Mouse (Mus musculus) hematopoietic stem cell, adult 5-6 weeks (primary cell): ENCODE measurements around the gene Piezo1. TPM values are rescaled to one million over a fixed set of nuclear protein-coding genes. Genes with fewer than 3 reads are reported as not detected.

Experiments used
- ATAC-seq, 2 experiments: fragments of 125-278 bp in 1 of 2; replicated peaks in 1 of 2; 2 replicates each; pipeline ENCODE4 v1.8.0; 2016 to 2017; ENCODE audit warnings: inconsistent platforms in 2 of 2, mild to moderate bottlenecking in 2 of 2, moderate number of reproducible peaks in 2 of 2, low read depth in 1 of 2, moderate TSS enrichment in 1 of 2; ENCODE audit not compliant: low FRiP score in 2 of 2, poor library complexity in 2 of 2, severe bottlenecking in 2 of 2, insufficient read depth in 1 of 2, low TSS enrichment in 1 of 2
- total RNA-seq: library from RNA; stranded (forward); fragments of 172-1452, 232-1000 nt; gene quantifications from 2 replicates; pipeline ENCODE4 v1.2.3, GENCODE M21; 2017

Gene Piezo1
- total RNA-seq, 1 experiment from 2014 or later, result 23.6 TPM

DNA sequence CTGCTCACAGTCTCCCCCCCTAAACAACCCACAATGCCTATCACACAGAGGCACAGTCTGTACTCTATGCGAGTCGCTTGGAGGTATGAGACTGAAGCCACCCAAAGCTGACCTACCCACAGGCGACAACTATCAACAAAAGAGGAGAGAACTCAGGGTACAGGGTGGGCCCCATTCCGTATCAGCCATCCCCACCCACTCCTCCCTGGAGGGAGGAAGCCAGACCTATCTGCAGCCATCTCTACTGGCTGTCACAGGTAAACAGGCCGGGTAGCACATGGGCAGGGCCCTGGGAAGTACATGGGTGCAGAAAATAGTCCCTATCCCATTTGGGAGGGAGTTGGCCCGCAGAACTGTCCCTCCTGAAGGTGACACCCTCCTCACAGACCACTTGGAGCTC, 26.1 kb downstream of the Piezo1 start:
- ATAC-seq, result no peak

DNA sequence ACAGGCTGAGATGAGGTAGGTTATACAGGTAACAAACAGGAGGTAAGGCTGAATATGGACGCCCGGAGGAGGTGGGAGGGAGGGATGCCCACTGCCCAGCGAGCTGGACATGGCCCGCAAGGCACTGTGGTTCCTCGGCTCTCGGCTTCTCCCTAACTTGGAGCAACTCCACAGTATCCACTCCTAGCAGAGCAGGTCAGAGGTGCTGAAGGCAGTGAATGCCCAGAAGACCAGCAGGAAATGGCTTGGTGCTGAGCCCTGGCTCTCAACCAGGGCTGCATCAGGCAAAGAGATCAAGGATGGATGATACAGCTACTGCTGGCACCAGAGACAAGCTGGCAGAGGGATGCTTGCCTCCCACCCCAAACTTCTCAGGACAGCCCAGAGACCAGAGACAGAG, 26.6 kb downstream of the Piezo1 start:
- no peak for ATAC-seq

DNA sequence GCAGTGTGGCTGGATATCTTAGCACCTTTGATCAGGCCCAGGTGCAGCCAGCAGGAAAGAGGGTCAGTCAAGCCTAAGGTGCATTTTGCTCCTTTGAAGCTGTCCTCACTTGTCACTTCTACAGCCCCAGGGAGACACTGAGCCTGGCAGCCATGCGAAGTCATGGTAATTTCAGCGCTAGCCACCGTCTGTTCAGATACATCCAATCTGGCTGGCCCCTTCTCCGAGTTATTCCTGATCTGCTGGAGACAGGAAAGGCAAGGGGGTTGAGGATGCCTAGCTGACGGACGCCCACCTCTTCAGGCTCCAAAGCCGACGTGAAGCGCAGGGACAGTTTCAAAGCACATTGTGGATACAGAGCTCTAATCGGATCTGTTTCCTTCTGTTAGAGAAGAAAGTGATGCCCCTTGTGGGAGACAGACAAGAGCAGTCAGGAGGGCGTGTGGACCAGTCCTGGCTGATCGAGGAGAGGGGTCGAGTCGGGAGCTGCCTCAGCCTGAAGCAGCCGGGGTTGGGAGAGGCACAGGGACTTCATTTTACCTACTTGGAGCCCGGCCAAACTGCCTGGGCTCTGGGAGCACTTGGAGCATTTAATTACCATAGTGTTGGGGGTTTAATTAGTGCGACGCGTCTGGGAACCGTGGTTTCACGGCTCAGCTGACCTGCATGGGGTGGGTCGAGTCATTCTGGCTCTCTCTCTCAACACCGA, 27.3 kb downstream of the Piezo1 start:
- ATAC-seq, result no peak

DNA sequence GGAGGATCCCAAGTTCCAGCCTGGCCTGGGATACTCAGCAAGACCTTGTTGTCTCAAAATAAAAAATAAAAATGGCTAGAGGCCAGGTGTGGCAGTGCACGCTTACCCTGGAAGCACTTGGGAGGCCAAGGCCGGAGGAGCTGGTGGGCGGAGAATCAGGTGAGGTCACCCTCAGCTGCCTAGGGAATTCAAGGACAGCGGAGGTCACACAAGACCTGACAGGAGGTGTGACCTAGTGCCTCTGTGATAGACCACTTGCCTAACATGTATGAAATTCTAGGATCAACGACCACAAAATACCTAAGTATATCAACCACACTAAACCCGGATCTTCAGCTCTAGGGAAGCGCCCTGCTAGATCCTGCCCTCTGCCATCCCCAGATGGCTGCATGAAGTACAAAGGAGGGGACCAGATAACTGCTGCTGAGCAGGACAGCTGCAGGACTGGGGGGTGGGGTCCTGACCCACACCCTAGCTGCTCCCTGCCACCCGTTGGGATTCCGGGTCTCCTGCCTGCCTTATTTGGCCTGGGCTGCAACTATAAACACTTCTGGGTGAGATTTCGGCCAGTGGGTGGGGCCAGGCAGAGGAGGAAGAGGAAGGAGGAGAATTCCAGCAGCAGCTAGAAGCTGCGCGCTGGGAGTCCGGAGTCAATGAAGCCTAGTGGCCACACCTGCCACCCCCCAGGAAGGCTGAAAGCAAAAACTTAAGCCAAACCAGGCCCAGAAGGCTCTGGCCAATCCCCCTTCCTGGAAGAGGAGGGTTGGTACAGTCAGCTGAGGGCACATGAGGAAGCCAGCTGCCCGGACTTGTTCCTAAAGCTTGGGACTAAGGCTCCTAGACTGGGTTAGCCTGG, 28.1 kb downstream of the Piezo1 start:
- no peak; a peak in 1 of 4 replicates for ATAC-seq

DNA sequence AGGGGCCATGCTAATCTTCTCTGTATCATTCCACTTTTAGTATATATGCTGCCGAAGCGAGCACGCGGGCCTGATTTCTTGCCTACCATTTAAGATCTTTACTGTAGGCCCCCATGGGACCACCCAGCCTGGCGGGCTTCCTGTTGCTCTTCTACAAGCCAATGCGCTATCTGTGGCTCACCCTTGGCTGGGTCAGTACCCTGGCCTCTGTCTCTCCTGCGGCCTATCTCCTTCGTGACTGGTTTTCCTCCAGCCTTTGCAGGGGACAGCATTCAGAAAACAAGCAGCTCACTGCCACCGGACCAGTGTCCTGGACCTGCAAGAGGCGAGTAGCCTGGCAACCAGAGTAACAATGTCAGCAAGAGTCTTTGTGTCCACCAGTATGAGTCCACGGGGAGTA, 30.5 kb downstream of the Piezo1 start:
- no peak for ATAC-seq

DNA sequence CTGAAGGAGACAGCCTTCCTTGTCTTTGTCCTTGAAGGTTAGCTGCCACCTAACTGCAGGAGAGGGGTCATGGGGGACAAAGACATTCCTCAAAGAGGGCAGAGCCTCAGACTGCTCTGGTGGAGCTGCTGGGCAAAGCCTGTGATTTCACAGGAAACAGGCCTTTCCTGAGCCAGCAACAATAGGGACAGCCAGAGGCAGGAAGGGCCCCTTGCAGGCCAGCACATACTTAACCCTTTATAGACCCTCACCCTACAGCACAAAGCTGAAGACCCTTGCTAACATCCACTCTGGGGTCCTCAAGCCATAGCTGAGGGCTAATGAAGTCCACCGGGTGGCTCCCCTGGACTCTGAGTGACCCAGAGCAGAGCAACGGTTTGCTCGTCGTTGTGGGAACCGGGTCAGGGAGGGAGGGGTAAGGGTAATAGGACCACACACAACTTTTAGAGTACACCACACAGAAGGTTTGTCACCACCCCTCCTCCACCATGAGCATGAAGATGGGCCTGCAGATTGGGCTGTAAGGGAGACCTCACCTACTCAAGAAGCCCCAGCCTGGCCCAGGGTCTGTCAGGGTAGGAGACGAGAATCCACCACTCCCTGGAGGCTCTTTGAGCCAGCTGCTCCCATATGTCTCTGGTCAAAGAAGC, 33.5 kb downstream of the Piezo1 start:
- ATAC-seq, result no peak

DNA sequence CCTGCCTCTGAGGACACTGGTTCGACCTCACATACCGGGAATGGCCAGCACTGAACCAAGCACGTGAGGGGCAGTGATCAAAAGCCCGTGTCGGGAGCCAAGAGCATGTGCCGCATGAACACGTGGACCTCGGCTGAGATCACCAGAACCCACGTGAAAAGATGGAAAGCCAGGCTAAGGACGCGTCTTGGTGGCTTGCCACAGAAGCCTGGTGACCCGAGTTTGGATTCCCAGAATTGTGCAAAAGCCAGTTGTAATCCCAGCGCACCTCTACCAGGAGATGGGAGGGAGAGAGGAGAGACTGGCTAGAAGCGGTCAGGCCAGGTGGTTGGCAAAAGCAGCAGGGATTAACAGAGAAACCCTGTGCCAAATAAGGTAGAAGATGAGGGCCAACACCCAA, 35.4 kb downstream of the Piezo1 start:
- no peak for ATAC-seq

DNA sequence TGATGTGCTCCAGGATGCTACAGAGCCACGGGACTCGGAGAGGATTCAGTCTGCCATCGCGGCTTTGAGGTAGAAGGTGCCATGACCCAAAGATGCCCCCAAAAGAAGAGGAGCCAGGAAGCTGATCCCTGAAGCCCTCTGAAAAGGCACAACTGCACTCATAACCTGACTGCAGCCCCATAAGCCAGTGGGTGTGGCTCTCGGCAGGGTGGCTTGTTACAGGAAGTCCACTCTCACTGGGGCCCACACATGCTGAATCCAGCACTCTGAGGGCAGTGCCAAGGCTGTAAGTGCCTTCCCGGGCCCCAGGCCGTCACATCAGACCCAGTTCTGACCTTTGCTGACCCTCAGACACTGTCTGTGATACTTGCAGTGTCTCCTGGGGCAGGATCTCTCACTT, 38.7 kb downstream of the Piezo1 start:
- no peak for ATAC-seq

DNA sequence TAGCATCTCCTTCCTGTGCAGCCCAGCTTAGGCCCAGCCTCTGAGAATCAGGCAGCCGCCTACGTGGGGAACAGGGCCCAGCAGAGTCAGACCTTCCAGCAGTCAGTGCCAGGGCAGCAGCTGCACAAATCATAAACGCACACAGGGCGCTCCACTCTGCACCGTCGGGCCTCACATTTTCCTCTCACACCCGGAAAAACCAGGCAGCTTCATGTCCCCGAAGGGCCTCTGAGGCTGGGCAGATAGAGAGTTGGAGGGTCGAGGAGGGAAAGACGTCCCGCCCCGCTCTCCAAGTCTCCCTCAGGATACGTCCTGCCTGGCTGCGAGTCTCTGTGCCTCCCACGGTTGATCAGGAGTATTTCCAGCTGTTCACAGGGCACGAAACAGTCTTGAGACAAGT, 39.6 kb downstream of the Piezo1 start:
- ATAC-seq, result no peak

DNA sequence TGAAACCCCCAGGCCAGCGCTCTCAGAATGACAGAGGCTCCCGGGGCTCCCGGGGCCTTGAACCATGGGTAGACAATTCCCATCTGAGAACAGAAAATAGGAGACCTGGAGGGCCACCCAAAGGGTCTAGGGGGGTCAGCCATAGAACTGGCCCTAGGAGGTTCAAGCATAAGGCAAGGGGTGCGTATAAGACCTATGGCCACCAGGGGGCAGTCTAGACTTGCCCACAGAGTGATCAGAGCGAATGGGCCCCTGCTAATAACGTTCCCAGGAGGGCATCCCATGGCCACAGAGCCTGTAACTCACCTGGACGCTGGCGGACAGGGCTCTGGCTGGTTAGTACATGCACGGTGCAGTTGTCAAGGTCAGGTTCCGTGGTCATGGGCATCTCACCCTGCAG, 50.3 kb downstream of the Piezo1 start:
- peak; percentile 79 to 81 for ATAC-seq

DNA sequence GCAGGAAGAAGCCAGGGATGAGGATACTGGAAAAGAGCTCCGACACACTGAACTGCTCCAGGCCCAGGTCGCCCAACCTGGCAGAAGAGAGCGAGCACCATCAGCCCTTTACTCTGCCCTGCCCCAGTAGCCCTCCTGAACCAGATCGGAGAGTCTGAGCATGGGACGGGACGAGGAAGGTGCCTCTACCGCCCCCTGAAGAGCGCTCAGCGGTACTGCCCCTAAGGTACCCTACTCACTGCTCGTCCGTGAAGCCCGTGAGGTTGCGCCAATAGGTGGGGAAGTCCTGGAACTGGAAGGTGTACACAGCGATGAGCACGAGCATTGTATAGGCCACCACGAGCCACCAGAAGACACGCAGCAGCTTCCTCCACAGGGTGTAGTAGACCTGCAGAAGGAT, 53.2 kb downstream of the Piezo1 start:
- ATAC-seq, result peak; percentile 46 to 49; a peak in 3 of 4 replicates

DNA sequence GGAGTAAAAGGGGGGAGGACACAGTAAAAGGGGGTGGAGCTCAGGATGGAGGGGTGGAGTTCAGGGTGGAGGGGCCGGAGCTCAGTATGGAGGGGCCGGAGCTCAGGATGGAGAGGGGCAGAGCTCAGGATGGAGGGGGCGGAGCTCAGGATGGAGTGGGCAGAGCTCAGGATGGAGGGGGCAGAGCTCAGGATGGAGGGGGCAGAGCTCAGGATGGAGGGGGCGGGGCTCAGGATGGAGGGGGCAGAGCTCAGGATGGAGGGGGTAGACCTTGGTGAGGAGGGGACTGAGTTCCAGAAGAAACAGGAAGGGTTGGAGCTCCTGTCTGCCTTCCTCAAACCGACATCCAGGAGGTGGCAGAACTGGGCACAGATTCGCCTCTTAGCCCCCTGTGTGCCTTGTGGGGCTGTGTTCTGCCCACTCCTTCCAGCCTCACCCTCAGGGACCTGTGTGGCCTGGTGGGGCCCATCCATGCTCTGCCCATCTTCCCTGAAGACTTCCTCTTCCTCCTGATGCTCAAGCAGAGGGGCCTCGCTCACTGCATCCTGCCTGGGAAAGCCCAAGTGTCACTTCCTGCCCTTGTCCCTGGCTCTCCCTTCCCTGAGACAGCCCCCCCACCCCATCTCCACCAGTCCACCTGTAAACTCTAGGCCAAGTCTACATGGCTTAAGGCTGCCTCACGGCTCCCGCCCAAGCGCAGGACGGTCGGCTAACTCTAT, 54.0 kb downstream of the Piezo1 start:
- 0 out of 4 replicates have a peak, but pooled peaks have one; percentile 5 to 18 for ATAC-seq

DNA sequence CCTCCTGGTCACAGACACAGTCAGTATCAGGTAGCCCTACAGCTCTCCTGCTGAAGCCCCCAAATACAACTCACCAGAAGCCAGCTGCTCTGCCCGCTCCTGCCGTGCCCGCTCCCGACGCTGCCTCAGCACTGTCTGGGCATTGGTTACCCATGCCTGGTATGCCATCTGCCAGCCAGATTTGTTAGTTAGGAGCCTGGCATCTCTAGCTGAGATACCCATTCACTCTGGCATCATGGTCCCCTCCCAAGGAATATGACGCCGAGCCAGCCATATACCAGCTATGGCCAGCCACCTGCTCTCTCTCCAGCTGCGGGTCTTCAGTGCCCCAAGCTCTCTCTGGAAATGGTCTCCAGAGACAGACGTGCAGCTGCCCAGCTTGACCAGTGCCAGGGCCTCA, 62.7 kb downstream of the Piezo1 start:
- ATAC-seq, result no peak

DNA sequence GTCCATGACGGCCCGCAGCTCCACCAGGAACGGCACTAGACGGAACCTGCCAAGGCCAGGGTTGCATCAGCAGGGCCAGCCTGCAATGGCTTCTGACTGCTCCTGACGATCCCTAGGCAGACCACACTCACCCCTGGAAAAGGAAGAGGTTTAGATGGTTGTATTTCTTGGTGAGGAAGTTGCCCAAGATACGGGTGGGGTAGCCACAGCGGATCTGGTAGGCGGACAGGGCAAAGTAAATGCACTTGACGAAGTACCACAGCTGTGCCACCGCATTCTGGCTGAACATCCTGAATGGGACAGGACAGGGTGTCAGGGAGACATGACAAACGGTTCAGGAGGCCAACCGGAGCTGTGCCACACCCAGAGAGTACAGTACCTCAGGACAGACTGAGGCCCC, 66.3 kb downstream of the Piezo1 start:
- peak in 1 of 2 experiments; percentile 29; a peak in 1 of 4 replicates for ATAC-seq

DNA sequence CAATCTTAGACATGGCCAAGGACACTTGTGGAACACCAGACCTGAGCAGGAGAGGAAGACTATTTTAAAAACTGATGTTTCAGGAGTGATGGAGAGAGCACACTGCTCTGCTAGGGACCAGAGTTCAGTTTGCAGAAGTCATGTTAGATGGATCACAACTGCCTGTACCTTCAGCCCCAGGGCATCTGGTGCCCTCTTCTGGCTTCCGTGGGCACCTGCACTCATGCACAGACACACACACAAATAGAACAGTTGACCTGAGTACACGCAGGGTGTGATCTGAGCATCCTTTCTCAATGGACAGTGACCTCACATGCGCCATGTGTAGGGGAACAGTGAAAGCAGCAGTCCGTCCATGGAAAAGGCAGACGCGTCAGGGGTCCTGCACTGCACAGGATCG, 67.3 kb downstream of the Piezo1 start:
- ATAC-seq, result no peak

DNA sequence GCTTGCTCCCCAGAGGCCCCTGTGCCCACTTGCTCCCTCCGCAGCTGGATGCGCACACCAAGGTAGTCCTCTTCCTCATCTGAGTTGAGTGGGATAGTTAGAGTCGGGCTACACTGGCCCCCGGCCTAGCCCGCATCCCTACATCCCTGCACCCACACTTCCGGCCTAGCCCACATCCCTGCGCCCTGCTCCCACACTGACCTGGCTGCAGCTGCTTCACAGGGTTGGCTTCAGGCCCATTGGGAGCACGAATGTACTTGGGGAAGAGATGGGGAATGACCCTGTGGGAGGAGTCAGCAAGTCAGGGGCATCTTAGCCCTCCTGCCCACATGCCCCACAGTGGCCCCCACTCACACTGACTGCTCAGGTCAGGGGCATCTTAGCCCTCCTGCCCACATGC, 68.7 kb downstream of the Piezo1 start:
- ATAC-seq, result no peak

DNA sequence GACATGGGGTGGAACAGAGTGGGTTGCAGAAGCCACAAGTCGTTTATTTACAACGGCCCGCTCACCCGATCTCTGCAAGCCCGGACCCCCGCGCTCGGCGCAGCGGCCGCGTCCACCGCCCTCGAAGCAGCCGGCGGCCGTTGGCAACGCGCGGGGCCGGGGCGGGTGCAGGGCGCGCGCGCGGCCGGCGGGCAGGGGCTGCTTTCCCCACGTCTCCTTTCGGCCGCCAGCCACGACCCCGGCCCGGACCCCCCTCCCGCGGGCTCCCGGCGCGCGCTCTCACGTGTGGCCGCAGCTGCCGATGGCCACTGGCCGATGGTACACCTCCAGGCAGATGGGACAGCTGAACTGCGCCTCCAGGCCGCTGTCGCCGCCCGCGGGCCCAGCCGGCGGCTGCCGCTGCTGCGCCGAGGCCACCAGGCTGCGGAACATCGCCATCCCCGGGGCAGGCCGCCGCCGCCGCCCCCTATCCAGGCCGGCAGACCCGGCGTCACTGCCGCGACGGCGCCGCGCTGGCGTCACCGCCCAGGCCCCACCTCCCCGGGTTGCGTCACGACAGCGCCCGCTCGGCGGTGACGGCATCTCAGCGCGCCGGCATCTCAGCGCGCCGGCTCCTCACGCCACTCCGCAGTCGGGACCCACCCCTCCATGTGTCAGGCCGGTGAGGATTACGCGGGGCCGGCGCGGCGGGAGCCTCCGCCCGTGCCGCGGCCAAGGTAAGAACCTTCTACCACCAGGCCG, 75.4 kb downstream of the Piezo1 start, which contains the start of the genes Rnf166 and Ctu2:
Gene Rnf166, minus strand, starts transcription at position 485 of the 741 bp plus-strand sequence.
Gene Ctu2, plus strand, starts transcription at position 564 of the 741 bp plus-strand sequence.
- peak; percentile 40 to 50; a peak in 3 of 4 replicates for ATAC-seq
